Mouse (Mus musculus) heart, embryonic 11.5 days (tissue): ENCODE measurements around the gene Exoc6. TPM values are rescaled to one million over a fixed set of nuclear protein-coding genes. Genes with fewer than 3 reads are reported as not detected.

Source experiments
- ATAC-seq: fragments of 200-750 bp; cut with Nextera tagmentation; replicated peaks from 2 replicates; pipeline ENCODE4 v1.8.0; 2017; ENCODE audit warnings: moderate library complexity; ENCODE audit not compliant: insufficient number of reproducible peaks, low FRiP score, low TSS enrichment
- H3K27ac ChIP-seq: fragments of 300-500 bp; sonication (generic); 2 replicates; pipeline ENCODE4 v1.5.1; 2014; ENCODE audit warnings: mild to moderate bottlenecking, low read depth, low read length
- H3K27me3 ChIP-seq: fragments of 300-500 bp; sonication (generic); 2 replicates; pipeline ENCODE4 v1.6.1; 2014; ENCODE audit warnings: mild to moderate bottlenecking, low read length, mixed read lengths; ENCODE audit not compliant: control insufficient read depth, insufficient read depth
- H3K36me3 ChIP-seq: fragments of 300-500 bp; sonication (generic); 2 replicates; pipeline ENCODE4 v1.6.1; 2014; ENCODE audit warnings: mild to moderate bottlenecking, low read length, moderate library complexity, mixed read lengths; ENCODE audit not compliant: control insufficient read depth, insufficient read depth
- H3K4me1 ChIP-seq: fragments of 300-500 bp; sonication (generic); 2 replicates; pipeline ENCODE4 v1.6.1; 2014; ENCODE audit warnings: low read length; ENCODE audit not compliant: control insufficient read depth, insufficient read depth
- H3K4me2 ChIP-seq: fragments of 300-500 bp; sonication (generic); 2 replicates; pipeline ENCODE4 v1.6.1; 2014; ENCODE audit warnings: mild to moderate bottlenecking, moderate library complexity
- H3K4me3 ChIP-seq: fragments of 300-500 bp; sonication (generic); 2 replicates; pipeline ENCODE4 v1.5.1; 2014; ENCODE audit warnings: low read depth, low read length
- H3K9ac ChIP-seq: fragments of 300-500 bp; sonication (generic); 2 replicates; pipeline ENCODE4 v1.6.1; 2014; ENCODE audit warnings: mild to moderate bottlenecking, low read depth, low read length, moderate library complexity
- H3K9me3 ChIP-seq: fragments of 300-500 bp; sonication (generic); replicated peaks from 2 replicates; pipeline ENCODE4 v1.6.1; 2016; ENCODE audit warnings: low read length; ENCODE audit not compliant: control insufficient read depth
- WGBS: fragments of 180-500 bp; shearing (Covaris S2); extraction: QIAGEN DNeasy Blood & Tissue Kit; methylation state at CpG from one replicate; pipeline ENCODE4 v1.1.7; 2014; ENCODE audit not compliant: insufficient replicate concordance; 5-methylcytosine and 5-hydroxymethylcytosine counted together
- polyA plus RNA-seq: library from polyadenylated mRNA; unstranded; fragments of >200 nt; fragmentation: Nextera tagmentation; extraction: Ambion mirVana; gene quantifications from 2 replicates; pipeline ENCODE4 v1.2.1, GENCODE M21; 2014

Exoc6 gene
- polyA plus RNA-seq, 1 experiment from 2014 or later = 22.3 TPM

DNA sequence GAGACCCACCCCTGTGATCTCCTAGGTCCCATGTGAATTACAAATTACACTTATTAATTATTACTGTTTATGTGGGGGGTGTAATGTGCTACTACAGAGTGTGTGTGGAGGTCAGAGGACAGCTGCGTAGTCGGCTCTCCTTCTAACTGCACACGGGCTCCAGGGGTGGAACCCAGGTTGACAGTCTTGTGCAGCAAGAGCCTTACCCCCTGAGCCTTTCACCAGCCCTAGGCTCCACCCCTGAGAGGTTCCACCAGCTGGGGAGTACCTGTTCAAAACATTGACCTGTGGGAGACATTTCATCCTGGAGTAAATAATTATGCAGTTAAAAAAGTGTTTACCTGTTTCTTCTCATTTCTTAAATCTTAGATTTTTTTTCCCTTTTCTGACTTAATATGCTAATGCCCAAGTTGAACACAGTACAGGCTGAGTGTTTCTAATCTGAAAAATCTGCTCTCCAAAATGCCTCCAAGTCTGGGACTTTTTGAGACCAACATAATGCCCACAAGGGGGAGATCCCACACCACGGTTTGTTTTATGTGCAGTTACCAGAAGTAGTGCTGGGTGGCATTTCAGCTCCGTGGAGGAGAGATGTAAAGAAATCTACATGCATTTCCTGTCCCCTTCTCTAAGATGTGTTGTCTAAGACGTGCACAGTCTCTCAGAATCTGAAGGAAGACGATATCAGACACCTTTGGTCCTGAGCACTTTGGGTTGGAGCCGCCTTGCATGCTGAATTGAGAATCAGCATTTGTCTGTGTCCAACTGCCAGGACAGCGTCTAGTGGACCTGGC, 9.3 kb downstream of the Exoc6 start:
- Histone ChIP-seq H3K4me3 (no peak overlapping the region), H3K27ac (no peak overlapping the region), H3K4me2 (peak overlapping the region; percentile 29; the same call in 1 of the 2 replicates), H3K4me1 (peaks cover 7% of the 10 kb centered on the region; the same call in 1 of the 2 replicates), H3K9me3 (no peaks in the 10 kb centered on the region), H3K36me3 (no peaks in the 10 kb centered on the region), H3K9ac (no peak overlapping the region), H3K27me3 (no peaks in the 10 kb centered on the region)
- WGBS = 46% methylated on average over 9 of the region's 9 CpGs
- no peak for ATAC-seq

DNA sequence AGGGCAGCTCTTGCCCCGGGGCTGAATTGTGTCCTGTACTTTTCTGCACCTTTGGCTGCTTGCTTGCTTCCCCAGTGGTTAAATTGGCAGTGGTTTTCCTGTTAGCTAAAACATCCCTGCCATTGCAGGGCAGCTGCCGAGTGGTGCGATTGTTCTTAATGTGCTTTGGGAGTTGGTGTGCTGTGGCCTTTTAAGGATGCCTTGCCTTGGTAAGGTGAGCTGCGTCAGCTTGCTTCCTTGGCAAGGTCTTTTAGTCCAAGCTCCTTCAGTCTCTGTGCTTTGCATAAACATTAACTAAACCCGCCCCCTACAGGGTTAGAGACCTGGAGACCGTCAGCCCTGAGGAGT, 9.8 kb downstream of the Exoc6 start:
- no peaks in the 10 kb centered on the region for H3K27me3 ChIP-seq
- H3K4me2 ChIP-seq = peak overlapping the region; percentile 29; the same call in 1 of the 2 replicates
- no peak overlapping the region for H3K9ac ChIP-seq
- H3K4me1 ChIP-seq = peaks cover 7% of the 10 kb centered on the region; the same call in 1 of the 2 replicates
- H3K9me3 ChIP-seq = no peaks in the 10 kb centered on the region
- no peak for ATAC-seq
- no peak overlapping the region for H3K27ac ChIP-seq
- no peak overlapping the region for H3K4me3 ChIP-seq
- 26% methylated on average over 6 of the region's 6 CpGs for WGBS
- no peaks in the 10 kb centered on the region for H3K36me3 ChIP-seq

DNA sequence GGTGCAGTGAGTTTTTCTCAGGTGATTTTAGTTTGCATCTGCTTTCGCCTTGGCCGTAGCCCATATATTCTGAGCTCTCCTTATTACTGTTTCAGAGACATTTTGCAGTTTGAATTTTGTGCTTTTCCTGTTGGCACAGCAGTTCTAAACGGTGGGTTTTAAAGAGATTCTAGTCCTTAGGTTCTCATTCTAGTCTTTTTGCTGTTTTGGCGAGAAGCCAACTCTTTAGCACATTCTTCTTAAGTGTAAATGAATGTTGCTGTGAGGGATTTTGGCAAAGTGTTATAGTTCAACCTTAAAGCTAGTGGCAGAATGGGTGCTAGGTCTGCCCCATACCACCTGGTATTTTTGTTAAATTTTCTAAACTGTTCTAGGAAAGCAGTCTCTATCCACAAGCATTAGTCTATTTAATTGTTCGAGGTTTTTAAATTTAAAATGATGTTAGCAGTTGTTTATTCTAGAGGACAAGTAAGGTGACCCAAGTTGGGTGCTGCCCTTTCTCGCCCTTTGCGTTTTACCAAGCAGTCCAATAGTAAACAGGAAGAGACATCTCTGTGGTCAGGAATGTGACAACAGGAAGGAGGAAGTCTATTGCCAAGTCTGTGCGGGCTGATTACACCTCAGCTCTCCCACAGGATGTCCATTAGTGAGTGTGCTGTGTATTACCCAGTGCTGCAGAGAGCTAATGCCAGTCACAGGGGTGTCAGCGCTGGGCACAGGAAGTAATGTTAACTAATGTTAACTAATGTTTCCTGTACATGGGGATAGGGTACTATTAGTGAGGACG, 11.1 kb downstream of the Exoc6 start:
- 56% methylated on average over 10 of the region's 10 CpGs for WGBS
- Histone ChIP-seq H3K36me3 (no peaks in the 10 kb centered on the region), H3K4me1 (peaks cover 7% of the 10 kb centered on the region; the same call in 1 of the 2 replicates), H3K4me3 (no peak overlapping the region), H3K9me3 (no peaks in the 10 kb centered on the region), H3K4me2 (no peak overlapping the region), H3K27me3 (no peaks in the 10 kb centered on the region), H3K27ac (peak overlapping the region; percentile 54; the same call in 1 of the 2 replicates), H3K9ac (no peak overlapping the region)
- ATAC-seq = 0 out of 2 replicates have a peak, but pooled peaks have one; percentile 55

DNA sequence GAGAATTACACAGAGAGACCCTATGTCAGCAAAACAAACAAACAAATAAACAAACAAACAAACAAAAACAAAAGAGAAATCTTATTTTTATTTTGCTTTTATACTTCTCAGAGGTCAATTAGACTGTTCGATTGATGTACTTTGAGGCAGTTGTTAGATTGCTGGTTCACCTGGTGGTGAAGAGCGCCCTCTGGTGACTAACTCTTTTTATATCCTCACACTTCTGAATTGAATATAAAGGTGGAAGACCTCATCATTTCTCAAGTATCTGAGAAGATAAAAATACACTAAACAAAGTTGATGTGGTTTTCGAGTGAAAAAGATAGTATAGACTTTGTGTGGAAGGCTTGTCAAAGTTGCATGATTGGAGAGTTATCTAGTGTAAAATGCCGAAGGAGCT, 13.5 kb downstream of the Exoc6 start:
- ATAC-seq = no peak
- Histone ChIP-seq H3K4me1 (peaks cover 4% of the 10 kb centered on the region; the same call in 1 of the 2 replicates), H3K4me2 (no peak overlapping the region), H3K36me3 (no peaks in the 10 kb centered on the region), H3K27me3 (no peaks in the 10 kb centered on the region), H3K4me3 (no peak overlapping the region), H3K9ac (no peak overlapping the region), H3K27ac (no peak overlapping the region), H3K9me3 (no peaks in the 10 kb centered on the region)
- 30% methylated on average over 4 of the region's 4 CpGs for WGBS

DNA sequence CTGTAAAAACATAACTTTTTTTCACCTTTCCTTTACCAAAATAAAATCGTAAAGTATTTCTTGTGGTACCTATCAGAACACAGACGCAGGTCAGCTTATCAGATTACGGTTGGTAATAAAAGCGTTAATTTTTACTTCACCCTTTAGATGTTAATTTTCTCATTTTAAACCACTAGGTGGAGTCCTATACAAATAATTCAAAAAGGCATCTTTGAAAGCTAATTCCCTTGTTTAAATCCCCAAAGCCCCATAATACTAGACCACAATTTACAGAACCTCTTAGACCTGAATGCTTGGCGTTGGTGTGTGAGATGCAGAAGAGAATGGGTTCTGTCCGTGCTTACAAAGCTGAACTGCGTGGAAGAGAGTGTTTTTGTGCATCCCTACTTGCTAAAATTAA, 15.6 kb downstream of the Exoc6 start:
- no peak overlapping the region for H3K4me3 ChIP-seq

DNA sequence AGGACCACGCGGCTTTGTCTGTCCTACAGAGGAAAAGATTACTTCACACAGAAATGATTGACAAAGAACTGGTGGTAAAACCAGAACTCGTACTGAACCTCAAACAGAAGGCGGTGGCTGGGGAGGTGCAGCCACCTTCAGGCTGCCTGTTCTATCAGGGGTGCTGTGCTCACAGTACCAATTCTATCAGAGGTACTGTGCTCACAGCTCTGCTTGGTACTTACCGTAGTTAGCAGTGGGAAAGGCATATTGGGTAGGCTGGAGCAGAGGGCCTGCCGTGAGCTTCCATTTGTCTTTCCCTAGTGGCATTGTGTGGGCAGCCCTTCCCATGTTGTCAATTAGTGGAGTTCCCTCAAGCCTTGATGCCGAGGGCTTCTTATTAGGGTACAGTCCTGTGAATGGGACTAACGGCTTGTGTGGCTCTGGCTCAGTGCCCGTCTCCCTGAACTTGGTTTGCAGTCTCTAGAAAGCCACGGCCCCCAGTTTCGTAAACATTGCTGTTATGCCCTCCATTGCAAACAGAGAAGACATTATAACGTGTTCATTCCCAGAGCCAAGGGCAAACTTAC, 19.1 kb downstream of the Exoc6 start:
- H3K36me3 ChIP-seq = no peaks in the 10 kb centered on the region; the same call in 1 of the 2 replicates
- H3K9me3 ChIP-seq = no peaks in the 10 kb centered on the region
- no peak overlapping the region for H3K9ac ChIP-seq
- 85% methylated on average over 12 of the region's 12 CpGs for WGBS
- no peaks in the 10 kb centered on the region for H3K4me1 ChIP-seq
- no peak overlapping the region for H3K4me2 ChIP-seq
- no peak overlapping the region for H3K4me3 ChIP-seq
- ATAC-seq = no peak
- no peak overlapping the region for H3K27ac ChIP-seq
- no peaks in the 10 kb centered on the region for H3K27me3 ChIP-seq

More for the DNA sequence above, 15.6 kb downstream of the Exoc6 start:
- no peaks in the 10 kb centered on the region for H3K9me3 ChIP-seq
- H3K36me3 ChIP-seq = no peaks in the 10 kb centered on the region
- no peak overlapping the region for H3K9ac ChIP-seq
- 57% methylated on average over 7 of the region's 7 CpGs for WGBS
- no peaks in the 10 kb centered on the region for H3K27me3 ChIP-seq
- no peaks in the 10 kb centered on the region for H3K4me1 ChIP-seq
- no peak for ATAC-seq
- H3K4me2 ChIP-seq = no peak overlapping the region
- no peak overlapping the region for H3K27ac ChIP-seq

DNA sequence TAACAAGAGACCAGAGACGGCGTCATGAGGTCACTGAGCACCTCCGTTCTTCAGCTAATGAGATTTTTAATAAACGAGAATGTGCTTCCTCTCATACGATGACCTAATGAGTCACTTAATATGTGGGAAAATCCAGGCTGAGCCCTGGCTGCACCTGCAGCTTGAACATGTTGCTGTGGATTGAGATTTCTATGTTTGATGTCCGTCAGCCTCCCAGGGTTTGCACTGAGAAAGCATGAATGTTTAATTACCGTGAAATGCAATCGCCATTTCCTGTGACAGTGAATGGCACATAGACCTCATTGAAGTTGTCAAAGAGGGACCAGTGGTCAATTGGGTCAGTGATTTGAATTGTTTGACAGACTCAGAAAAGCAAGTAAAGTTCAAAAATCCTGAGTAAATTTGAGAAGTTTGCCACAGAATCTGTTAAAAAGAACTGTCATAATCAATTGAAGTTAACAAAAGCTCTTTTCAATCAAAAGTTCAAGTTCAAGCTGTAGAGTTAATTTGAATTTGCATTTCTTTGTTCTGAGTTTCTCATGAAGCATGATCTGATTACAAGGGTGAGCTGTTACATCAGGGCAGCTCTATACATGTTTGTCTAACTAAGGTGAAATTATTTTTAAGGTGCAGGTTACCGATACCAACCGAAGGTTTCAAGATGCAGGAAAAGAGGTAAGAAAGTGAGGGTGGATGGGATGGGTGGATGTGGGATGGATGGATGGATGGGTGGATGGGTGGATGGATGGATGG, 20.9 kb downstream of the Exoc6 start:
- H3K36me3 ChIP-seq = no peaks in the 10 kb centered on the region; the same call in 1 of the 2 replicates
- no peak for ATAC-seq
- H3K4me1 ChIP-seq = no peaks in the 10 kb centered on the region
- no peak overlapping the region for H3K9ac ChIP-seq
- 92% methylated on average over 10 of the region's 10 CpGs for WGBS
- H3K27ac ChIP-seq = no peak overlapping the region
- H3K9me3 ChIP-seq = no peaks in the 10 kb centered on the region
- no peaks in the 10 kb centered on the region for H3K27me3 ChIP-seq
- no peak overlapping the region for H3K4me3 ChIP-seq
- H3K4me2 ChIP-seq = no peak overlapping the region

DNA sequence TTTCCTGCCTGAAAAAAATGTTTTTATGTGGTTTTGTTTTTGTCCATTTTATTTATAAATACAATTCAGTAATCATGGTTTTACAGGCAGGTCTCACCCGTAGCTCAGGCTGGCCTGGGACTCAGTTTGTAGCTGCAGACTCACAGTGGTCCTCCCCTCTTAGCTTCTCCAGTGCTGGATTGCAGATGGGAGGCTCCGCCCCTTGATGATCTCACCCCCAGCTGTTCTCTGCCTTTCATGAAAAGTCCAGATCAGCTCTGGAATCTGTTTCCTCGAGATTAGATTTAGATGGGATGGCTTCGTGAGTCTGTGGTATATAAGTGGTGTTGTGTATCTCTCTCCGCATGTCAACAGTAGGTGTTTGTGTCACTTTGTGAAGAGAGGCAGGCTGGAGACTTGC, 24.6 kb downstream of the Exoc6 start:
- no peaks in the 10 kb centered on the region for H3K27me3 ChIP-seq
- ATAC-seq = no peak
- 49% methylated on average over 5 of the region's 5 CpGs for WGBS
- H3K27ac ChIP-seq = no peak overlapping the region
- H3K9ac ChIP-seq = no peak overlapping the region
- no peaks in the 10 kb centered on the region; the same call in 1 of the 2 replicates for H3K36me3 ChIP-seq
- no peak overlapping the region for H3K4me2 ChIP-seq
- H3K4me3 ChIP-seq = no peak overlapping the region
- H3K9me3 ChIP-seq = no peaks in the 10 kb centered on the region
- no peaks in the 10 kb centered on the region for H3K4me1 ChIP-seq
